Mouse (Mus musculus) MN1 (cell line): ENCODE data around the gene Sac3d1.

ENCODE experiments used
- DNase-seq: peaks from one replicate; pipeline ENCODE4 v3.0.0-alpha.2; 2016; ENCODE audit warnings: low spot score

Gene Sac3d1

GRCm38 (mm10) chr19:6069851-6070250, 48.6 kb downstream of the Sac3d1 start:
- no peak for DNase-seq

GRCm38 (mm10) chr19:6068951-6069350, 49.5 kb downstream of the Sac3d1 start:
- peak; percentile 72 for DNase-seq

- DNase-seq: peak; percentile 91
These were observed 50.6 kb downstream of the Sac3d1 start, which contains the start of gene Tm7sf2 for GRCm38 (mm10) chr19:6067724-6068415. Tm7sf2 (minus strand) TSS chr19:6068373.

- DNase-seq: peak; percentile 90
These were observed 51.3 kb downstream of the Sac3d1 start for GRCm38 (mm10) chr19:6067011-6067723.

GRCm38 (mm10) chr19:6066571-6066970, 51.9 kb downstream of the Sac3d1 start:
- DNase-seq: no peak
